7 mouse cellular contexts compared by ENCODE assay signal in genomic region chr10:59909357-59909847, GRCm38 (mm10). TPM values are rescaled to one million over a fixed set of nuclear protein-coding genes. Genes with fewer than 3 reads are reported as not detected.
DNase-seq lines count a peak whose midpoint lies in the region; ATAC-seq and TF ChIP-seq lines count a peak whose summit lies in the region.

No protein-coding gene starts in this region.

- peak overlapping the region; percentile 36; the same call in 1 of the 2 replicates for H3K27ac ChIP-seq in ES-E14 (ENCODE audit: insufficient read depth, low read depth, low read length, poor library complexity, severe bottlenecking)
- H3K27ac ChIP-seq in intestine, embryonic 14.5 days (ENCODE audit: low read depth): peak overlapping the region; percentile 81
- peak overlapping the region; percentile 30; the same call in 1 of the 2 replicates for H3K27ac ChIP-seq in liver, embryonic 15.5 days (replicated peaks)
- H3K27ac ChIP-seq in stomach, postnatal 0 days (replicated peaks): peak overlapping the region; percentile 84

- TF ChIP-seq EP300 in stomach, postnatal 0 days (optimal IDR thresholded peaks at IDR 0.05): no peak

- 9% methylated on average over 14 of the region's 14 CpGs for WGBS in intestine, embryonic 14.5 days
- 11% methylated on average over 14 of the region's 14 CpGs for WGBS in liver, embryonic 15.5 days (ENCODE audit: insufficient replicate concordance)
- WGBS in stomach, postnatal 0 days: 4% methylated on average over 14 of the region's 14 CpGs

- H3K9me3 ChIP-seq in ES-E14 (ENCODE audit: control insufficient read depth, insufficient read depth, low read depth, low read length): no peaks in the 10 kb centered on the region
- no peaks in the 10 kb centered on the region for H3K9me3 ChIP-seq in intestine, embryonic 14.5 days (ENCODE audit: control insufficient read depth, low read length)
- no peaks in the 10 kb centered on the region for H3K9me3 ChIP-seq in liver, embryonic 15.5 days (replicated peaks)
- H3K9me3 ChIP-seq in stomach, postnatal 0 days (ENCODE audit: control insufficient read depth, low read length): no peaks in the 10 kb centered on the region

- no peak for TF ChIP-seq CTCF in stomach, postnatal 0 days (IDR thresholded peaks at IDR 0.05; ENCODE audit: low read depth)

- H3K4me2 ChIP-seq in intestine, embryonic 14.5 days (ENCODE audit: low read length): peak overlapping the region; percentile 3
- H3K4me2 ChIP-seq in liver, embryonic 15.5 days: peak overlapping the region; percentile 30; the same call in 1 of the 2 replicates
- peak overlapping the region; percentile 2; the same call in 1 of the 2 replicates for H3K4me2 ChIP-seq in stomach, postnatal 0 days (replicated peaks; ENCODE audit: low read depth)

- no peak for DNase-seq in ES-E14 (ENCODE audit: low read depth, low spot score)
- DNase-seq in adrenal gland, postnatal 14 days: peak; percentile 86
- DNase-seq in gastrocnemius, postnatal 25 days: peak; percentile 65
- peak; percentile 74 for DNase-seq in intestine, embryonic 14.5 days (ENCODE audit: low spot score)
- DNase-seq in stomach, postnatal 0 days (ENCODE audit: low spot score): peak; percentile 59
- DNase-seq in left cerebral cortex, adult 11 months (ENCODE audit: low spot score): no peak

- in situ Hi-C loops in ES-E14 (cut with MboI; ENCODE audit: low sequenced_read_pairs in 2 of 2, unreplicated experiment in 2 of 2): no loop called here

- H3K4me1 ChIP-seq in ES-E14 (ENCODE audit: control insufficient read depth in 2 of 2, insufficient read depth in 2 of 2, low read length in 2 of 2, poor library complexity in 1 of 2): peaks cover 11 to 33% of the 10 kb centered on the region in 2 experiments; a peak in 3 of 4 replicates
- peaks cover 34% of the 10 kb centered on the region for H3K4me1 ChIP-seq in intestine, embryonic 14.5 days (replicated peaks; ENCODE audit: control insufficient read depth, insufficient read depth, low read length)
- H3K4me1 ChIP-seq in liver, embryonic 15.5 days (replicated peaks): peaks cover 39% of the 10 kb centered on the region
- peaks cover 16% of the 10 kb centered on the region; the same call in 1 of the 2 replicates for H3K4me1 ChIP-seq in stomach, postnatal 0 days (replicated peaks; ENCODE audit: control insufficient read depth, insufficient read depth)

- no peaks in the 10 kb centered on the region for H3K27me3 ChIP-seq in intestine, embryonic 14.5 days (replicated peaks; ENCODE audit: control insufficient read depth, insufficient read depth, low read length)
- peaks cover 47% of the 10 kb centered on the region for H3K27me3 ChIP-seq in liver, embryonic 15.5 days
- H3K27me3 ChIP-seq in stomach, postnatal 0 days (ENCODE audit: control insufficient read depth, insufficient read depth, low read length): no peaks in the 10 kb centered on the region

- no peaks in the 10 kb centered on the region for H3K36me3 ChIP-seq in ES-E14 (ENCODE audit: control insufficient read depth, insufficient read depth, low read length, poor library complexity, severe bottlenecking)
- H3K36me3 ChIP-seq in intestine, embryonic 14.5 days (ENCODE audit: control insufficient read depth, insufficient read depth, low read length): no peaks in the 10 kb centered on the region
- H3K36me3 ChIP-seq in liver, embryonic 15.5 days (replicated peaks): no peaks in the 10 kb centered on the region
- H3K36me3 ChIP-seq in stomach, postnatal 0 days (ENCODE audit: control insufficient read depth, insufficient read depth, low read length): no peaks in the 10 kb centered on the region

- ATAC-seq in intestine, embryonic 14.5 days (replicated peaks; ENCODE audit: low FRiP score, low TSS enrichment, low read depth): no peak
- no peak for ATAC-seq in liver, embryonic 15.5 days (ENCODE audit: insufficient read depth)
- peak; percentile 31; the same call in 1 of the 2 replicates for ATAC-seq in stomach, postnatal 0 days (ENCODE audit: low FRiP score, low TSS enrichment)

- no peak overlapping the region for H3K9ac ChIP-seq in ES-E14 (ENCODE audit: insufficient read depth, low read depth, low read length, poor library complexity, severe bottlenecking)
- H3K9ac ChIP-seq in intestine, embryonic 14.5 days (ENCODE audit: low read length): no peak overlapping the region
- H3K9ac ChIP-seq in liver, embryonic 15.5 days: no peak overlapping the region
- H3K9ac ChIP-seq in stomach, postnatal 0 days (ENCODE audit: low read length): no peak overlapping the region

- peak overlapping the region; percentile 37 to 40 for H3K4me3 ChIP-seq in ES-E14 (ENCODE audit: insufficient read depth in 1 of 2, low read depth in 1 of 2, low read length in 2 of 2, poor library complexity in 1 of 2, severe bottlenecking in 1 of 2)
- no peak overlapping the region for H3K4me3 ChIP-seq in intestine, embryonic 14.5 days (ENCODE audit: low read depth, low read length)
- no peak overlapping the region for H3K4me3 ChIP-seq in liver, embryonic 15.5 days (replicated peaks)
- H3K4me3 ChIP-seq in stomach, postnatal 0 days (ENCODE audit: low read depth, low read length): no peak overlapping the region

TF ChIP-seq in ES-E14, 5 proteins besides CTCF, POLR2A, EP300 and RAD21:
- TF ChIP-seq HCFC1 (IDR thresholded peaks at IDR 0.05; ENCODE audit: borderline replicate concordance, insufficient read depth, low read length) (no peak), ZC3H11A (IDR thresholded peaks at IDR 0.05; ENCODE audit: borderline replicate concordance, low read depth, low read length) (no peak), CHD2 (IDR thresholded peaks at IDR 0.05; ENCODE audit: low read depth, low read length) (no peak), MAFK (IDR thresholded peaks at IDR 0.05; ENCODE audit: insufficient read depth, low read depth, low read length) (no peak), ZNF384 (IDR thresholded peaks at IDR 0.05; ENCODE audit: low read depth, low read length) (no peak)

RNA-seq across cellular contexts. Expression of gene Dnajb12, which starts 30.0 kb away (rescaled TPM):
- total RNA-seq in ES-E14 (2012; rRNA removed): 38.2 and 47.8 TPM in 2 replicates
- 49.5 and 50.6 TPM in 2 replicates for total RNA-seq in adrenal gland, postnatal 14 days (2021)
- total RNA-seq in gastrocnemius, postnatal 25 days (2021): 10 to 100 TPM; 49.4 to 49.8 TPM
- 27.5 and 28.6 TPM in 2 replicates for polyA plus RNA-seq in intestine, embryonic 14.5 days (2014; fragmentation: Nextera tagmentation; extraction: Ambion mirVana)
- 14.3 and 15.0 TPM in 2 replicates for polyA plus RNA-seq in liver, embryonic 15.5 days (2015; fragmentation: Nextera tagmentation; extraction: Ambion mirVana)
- 17.4 and 19.0 TPM in 2 replicates for polyA plus RNA-seq in stomach, postnatal 0 days (2015; fragmentation: Nextera tagmentation; extraction: Ambion mirVana)

RNA-seq across cellular contexts. Expression of gene Ddit4, which starts 42.2 kb away (rescaled TPM):
- total RNA-seq in ES-E14 (2012; rRNA removed): 33.9 and 42.1 TPM in 2 replicates
- 70.5 and 103 TPM in 2 replicates for total RNA-seq in adrenal gland, postnatal 14 days (2021)
- 10 to 100 TPM in 1 of 2 experiments, 1 to 10 TPM in 1; 8.6 to 11.4 TPM for total RNA-seq in gastrocnemius, postnatal 25 days (2021)
- polyA plus RNA-seq in intestine, embryonic 14.5 days (2014; fragmentation: Nextera tagmentation; extraction: Ambion mirVana): 2.0 and 3.0 TPM in 2 replicates
- polyA plus RNA-seq in liver, embryonic 15.5 days (2015; fragmentation: Nextera tagmentation; extraction: Ambion mirVana): 5.6 and 6.6 TPM in 2 replicates
- polyA plus RNA-seq in stomach, postnatal 0 days (2015; fragmentation: Nextera tagmentation; extraction: Ambion mirVana): 12.4 and 17.3 TPM in 2 replicates

Comparison
In these comparisons a context has a peak if more than half of its experiments do, and no peak if none do; other contexts are left out.
1. DNase-seq: peak in adrenal gland, postnatal 14 days (single experiment), gastrocnemius, postnatal 25 days (single experiment), intestine, embryonic 14.5 days (single experiment) and stomach, postnatal 0 days (single experiment); none in ES-E14 (single experiment) and left cerebral cortex, adult 11 months (single experiment).
2. H3K27ac ChIP-seq: peak in every context shown above with its lines; median percentile 84 in stomach, postnatal 0 days; 81 in intestine, embryonic 14.5 days; 36 in ES-E14; 30 in liver, embryonic 15.5 days.
3. H3K4me3 ChIP-seq: peak in ES-E14 (2 of 2); none in intestine, embryonic 14.5 days (single experiment), liver, embryonic 15.5 days (single experiment) and stomach, postnatal 0 days (single experiment).
4. Peak in every context shown above with its lines, with median percentiles within 50 percentile points of each other: H3K4me2 ChIP-seq.